ENCODE assay signal across 30 mouse cellular contexts in genomic region chr1:92116169-92116568, GRCm38 (mm10).
DNase-seq lines count a peak whose midpoint lies in the region; ATAC-seq and TF ChIP-seq lines count a peak whose summit lies in the region.
"Had no signal": no experiment of that assay in that cellular context is flagged by ENCODE, and none has a peak within 500 bp of the region (broad histone marks: within the 10 kb centered on the region; RNA-seq: fewer than 3 reads in every experiment).

No protein-coding gene starts in this region.

- no peak overlapping the region for H3K4me3 ChIP-seq in heart, embryonic 10.5 days
- H3K4me3 ChIP-seq in midbrain, postnatal 0 days (ENCODE audit: low read depth, low read length) = no peak overlapping the region
- no peak overlapping the region for H3K4me3 ChIP-seq in midbrain, embryonic 11.5 days (ENCODE audit: low read depth, low read length)
- no peak overlapping the region for H3K4me3 ChIP-seq in heart, embryonic 16.5 days (ENCODE audit: low read length)
- H3K4me3 ChIP-seq: embryonic facial prominence, embryonic 13.5 days; erythroblast, embryonic 14.5 days; forebrain, embryonic 13.5 days; hindbrain, embryonic 12.5 days; left cerebral cortex, adult 2 months; liver, embryonic 13.5 days; midbrain, embryonic 13.5 days; neural tube, embryonic 13.5 days had no signal

- H3K27ac ChIP-seq in heart, embryonic 10.5 days = no peak overlapping the region
- H3K27ac ChIP-seq in midbrain, postnatal 0 days (ENCODE audit: low read depth, low read length) = no peak overlapping the region
- H3K27ac ChIP-seq in midbrain, embryonic 11.5 days (ENCODE audit: low read depth, low read length) = no peak overlapping the region
- peak overlapping the region; percentile 70 for H3K27ac ChIP-seq in heart, embryonic 16.5 days (ENCODE audit: low read length)
- H3K27ac ChIP-seq: embryonic facial prominence, embryonic 13.5 days; forebrain, embryonic 13.5 days; hindbrain, embryonic 12.5 days; kidney, postnatal 0 days; left cerebral cortex, adult 2 months; liver, embryonic 13.5 days; midbrain, embryonic 13.5 days; neural tube, embryonic 13.5 days had no signal

- peaks cover 38% of the 10 kb centered on the region for H3K4me1 ChIP-seq in heart, embryonic 10.5 days
- H3K4me1 ChIP-seq in midbrain, postnatal 0 days (ENCODE audit: insufficient read depth, low read length) = no peaks in the 10 kb centered on the region
- no peaks in the 10 kb centered on the region for H3K4me1 ChIP-seq in midbrain, embryonic 11.5 days (ENCODE audit: control insufficient read depth, insufficient read depth, low read length)
- H3K4me1 ChIP-seq in heart, embryonic 16.5 days (ENCODE audit: control insufficient read depth, insufficient read depth, low read length) = peaks cover 43% of the 10 kb centered on the region
- H3K4me1 ChIP-seq: forebrain, embryonic 13.5 days; midbrain, embryonic 13.5 days had no signal

- no peak for ATAC-seq in midbrain, postnatal 0 days (ENCODE audit: low FRiP score)
- no peak for ATAC-seq in midbrain, embryonic 11.5 days (ENCODE audit: low FRiP score)
- no peak for ATAC-seq in heart, embryonic 16.5 days (replicated peaks; ENCODE audit: extremely low read depth, insufficient read depth, low FRiP score)
- no peak for ATAC-seq in megakaryocyte, adult 5-6 weeks (ENCODE audit: poor library complexity, severe bottlenecking)
- ATAC-seq: forebrain, embryonic 13.5 days; midbrain, embryonic 13.5 days; Patski had no signal

- TF ChIP-seq CTCF in midbrain, postnatal 0 days (IDR thresholded peaks at IDR 0.05) = no peak

- WGBS in heart, embryonic 10.5 days = 61% methylated on average over 4 of the region's 4 CpGs
- WGBS in midbrain, postnatal 0 days = 73% methylated on average over 4 of the region's 4 CpGs
- 85% methylated on average over 4 of the region's 4 CpGs for WGBS in midbrain, embryonic 11.5 days
- 43% methylated on average over 4 of the region's 4 CpGs for WGBS in heart, embryonic 16.5 days

- H3K9me3 ChIP-seq in heart, embryonic 10.5 days = no peaks in the 10 kb centered on the region
- no peaks in the 10 kb centered on the region for H3K9me3 ChIP-seq in midbrain, postnatal 0 days (ENCODE audit: low read length)
- H3K9me3 ChIP-seq in midbrain, embryonic 11.5 days (ENCODE audit: control insufficient read depth, low read length) = no peaks in the 10 kb centered on the region
- H3K9me3 ChIP-seq in heart, embryonic 16.5 days (replicated peaks; ENCODE audit: control insufficient read depth, low read length) = no peaks in the 10 kb centered on the region
- H3K9me3 ChIP-seq: embryonic facial prominence, embryonic 13.5 days; forebrain, embryonic 13.5 days; G1E; hindbrain, embryonic 12.5 days; liver, embryonic 13.5 days; midbrain, embryonic 13.5 days; neural tube, embryonic 13.5 days had no signal

- no peaks in the 10 kb centered on the region for H3K36me3 ChIP-seq in heart, embryonic 10.5 days
- H3K36me3 ChIP-seq in midbrain, postnatal 0 days (ENCODE audit: insufficient read depth, low read length) = no peaks in the 10 kb centered on the region
- H3K36me3 ChIP-seq in midbrain, embryonic 11.5 days (ENCODE audit: control insufficient read depth, insufficient read depth, low read length) = no peaks in the 10 kb centered on the region
- no peaks in the 10 kb centered on the region for H3K36me3 ChIP-seq in heart, embryonic 16.5 days (ENCODE audit: control insufficient read depth, insufficient read depth)
- H3K36me3 ChIP-seq: hindbrain, embryonic 12.5 days; liver, embryonic 13.5 days; midbrain, embryonic 13.5 days; neural tube, embryonic 13.5 days had no signal

- no peak overlapping the region for H3K4me2 ChIP-seq in midbrain, postnatal 0 days (ENCODE audit: low read depth, low read length, poor library complexity, severe bottlenecking)
- H3K4me2 ChIP-seq in midbrain, embryonic 11.5 days = no peak overlapping the region
- H3K4me2 ChIP-seq in heart, embryonic 16.5 days (ENCODE audit: low read depth, low read length) = no peak overlapping the region
- H3K4me2 ChIP-seq: embryonic facial prominence, embryonic 13.5 days; forebrain, embryonic 13.5 days; hindbrain, embryonic 12.5 days; liver, embryonic 13.5 days; midbrain, embryonic 13.5 days; neural tube, embryonic 13.5 days had no signal

- H3K27me3 ChIP-seq in heart, embryonic 10.5 days (ENCODE audit: insufficient read depth, poor library complexity, severe bottlenecking) = no peaks in the 10 kb centered on the region
- H3K27me3 ChIP-seq in midbrain, postnatal 0 days (ENCODE audit: insufficient read depth, low read length) = no peaks in the 10 kb centered on the region
- H3K27me3 ChIP-seq in midbrain, embryonic 11.5 days (ENCODE audit: control insufficient read depth, insufficient read depth, low read length) = no peaks in the 10 kb centered on the region
- no peaks in the 10 kb centered on the region for H3K27me3 ChIP-seq in heart, embryonic 16.5 days (ENCODE audit: control insufficient read depth, insufficient read depth, low read length)
- H3K27me3 ChIP-seq: CH12.LX; embryonic facial prominence, embryonic 13.5 days; forebrain, embryonic 13.5 days; hindbrain, embryonic 12.5 days; liver, embryonic 13.5 days; midbrain, embryonic 13.5 days; neural tube, embryonic 13.5 days; Patski had no signal

- peak; percentile 95 for DNase-seq in heart, adult 11 months
- no peak for DNase-seq in heart, embryonic 10.5 days (ENCODE audit: low spot score)
- peak; percentile 26 for DNase-seq in midbrain, postnatal 0 days (ENCODE audit: low spot score)
- DNase-seq in midbrain, embryonic 11.5 days (ENCODE audit: low spot score, missing footprints) = no peak
- DNase-seq in ovary, adult 18-20 months (ENCODE audit: low spot score) = no peak
- DNase-seq: adrenal gland, postnatal 10 days; B cell, adult 2 months; cerebellum, adult 2 months; cerebellum, postnatal 25 days; embryo, embryonic 11 days; kidney, adult 2 months; liver, embryonic 13.5 days; lung, adult 2 months; lung, postnatal 14 days; right cerebral cortex, adult 18-20 months; thymus, adult 2 months; thymus, postnatal 4 days had no signal

- H3K9ac ChIP-seq in midbrain, postnatal 0 days (replicated peaks; ENCODE audit: low read length, poor library complexity, severe bottlenecking) = no peak overlapping the region
- H3K9ac ChIP-seq in midbrain, embryonic 11.5 days (ENCODE audit: low read length) = no peak overlapping the region
- H3K9ac ChIP-seq in heart, embryonic 16.5 days (ENCODE audit: low read length) = no peak overlapping the region; the same call in 1 of the 2 replicates
- H3K9ac ChIP-seq: embryonic facial prominence, embryonic 13.5 days; forebrain, embryonic 13.5 days; hindbrain, embryonic 12.5 days; liver, embryonic 13.5 days; midbrain, embryonic 13.5 days; neural tube, embryonic 13.5 days had no signal

Comparison
In these comparisons a context has a peak if more than half of its experiments do, and no peak if none do; other contexts are left out.
1. DNase-seq: peak in heart, adult 11 months (single experiment) and midbrain, postnatal 0 days (single experiment); none in heart, embryonic 10.5 days (single experiment), midbrain, embryonic 11.5 days (single experiment) and ovary, adult 18-20 months (single experiment).